12 mouse cellular contexts compared by ENCODE assay signal in genomic region chr13:52507460-52508293, GRCm38 (mm10).
"Had no signal": no experiment of that assay in that cellular context is flagged by ENCODE, and none has a peak within 500 bp of the region (broad histone marks: within the 10 kb centered on the region; RNA-seq: fewer than 3 reads in every experiment).

No protein-coding gene starts in this region.

- H3K27ac ChIP-seq: limb, embryonic 10.5 days; liver, embryonic 15.5 days; midbrain, embryonic 12.5 days had no signal

- H3K4me3 ChIP-seq: limb, embryonic 10.5 days; liver, embryonic 15.5 days; midbrain, embryonic 12.5 days had no signal

- H3K27me3 ChIP-seq: liver, embryonic 15.5 days; midbrain, embryonic 12.5 days had no signal

- H3K9me3 ChIP-seq: limb, embryonic 10.5 days; liver, embryonic 15.5 days; midbrain, embryonic 12.5 days had no signal

- DNase-seq: kidney, postnatal 10 days; kidney, postnatal 4 days; lung, adult 2 months; lung, postnatal 36 days; right cerebral cortex, adult 18-20 months; right cerebral cortex, postnatal 25 days; thymus, adult 18-20 months; thymus, postnatal 25 days had no signal

- ATAC-seq: lung, postnatal 0 days had no signal

- H3K4me1 ChIP-seq: liver, embryonic 15.5 days had no signal

- H3K36me3 ChIP-seq: limb, embryonic 10.5 days; liver, embryonic 15.5 days; midbrain, embryonic 12.5 days had no signal
